13 mouse cellular contexts compared by ENCODE assay signal in genomic region chr13:24826116-24826515, GRCm38 (mm10). TPM values are rescaled to one million over a fixed set of nuclear protein-coding genes. Genes with fewer than 3 reads are reported as not detected.
"Had no signal": no experiment of that assay in that cellular context is flagged by ENCODE, and none has a peak within 500 bp of the region (broad histone marks: within the 10 kb centered on the region; RNA-seq: fewer than 3 reads in every experiment).

No protein-coding gene starts in this region.

- H3K4me2 ChIP-seq: limb, embryonic 15.5 days; midbrain, embryonic 12.5 days; neural tube, embryonic 13.5 days; stomach, embryonic 15.5 days had no signal

- H3K27ac ChIP-seq: left cerebral cortex, adult 2 months; limb, embryonic 15.5 days; liver, embryonic 14.5 days; midbrain, embryonic 12.5 days; neural tube, embryonic 13.5 days; stomach, embryonic 15.5 days had no signal

- H3K4me3 ChIP-seq: left cerebral cortex, adult 2 months; limb, embryonic 15.5 days; midbrain, embryonic 12.5 days; neural tube, embryonic 13.5 days; stomach, embryonic 15.5 days had no signal

- H3K9me3 ChIP-seq: limb, embryonic 15.5 days; midbrain, embryonic 12.5 days; neural tube, embryonic 13.5 days; stomach, embryonic 15.5 days had no signal

- ATAC-seq: midbrain, embryonic 16.5 days had no signal

- H3K27me3 ChIP-seq: limb, embryonic 15.5 days; midbrain, embryonic 12.5 days; neural tube, embryonic 13.5 days; stomach, embryonic 15.5 days had no signal

- DNase-seq: lung, adult 18-20 months; retina, postnatal 1 day; right cerebral cortex, postnatal 4 days; thymus, adult 2 months; thymus, postnatal 25 days had no signal

- H3K9ac ChIP-seq: limb, embryonic 15.5 days; liver, embryonic 14.5 days; midbrain, embryonic 12.5 days; neural tube, embryonic 13.5 days; stomach, embryonic 15.5 days had no signal

- H3K36me3 ChIP-seq: limb, embryonic 15.5 days; midbrain, embryonic 12.5 days; neural tube, embryonic 13.5 days; stomach, embryonic 15.5 days had no signal

- H3K4me1 ChIP-seq: stomach, embryonic 15.5 days had no signal

RNA-seq across cellular contexts. Expression of gene D130043K22Rik, which starts 18.8 kb away (rescaled TPM):
- polyA plus RNA-seq: spleen, adult 2 months had no signal
